ENCODE assay signal across 8 mouse cellular contexts in the genomic region with DNA sequence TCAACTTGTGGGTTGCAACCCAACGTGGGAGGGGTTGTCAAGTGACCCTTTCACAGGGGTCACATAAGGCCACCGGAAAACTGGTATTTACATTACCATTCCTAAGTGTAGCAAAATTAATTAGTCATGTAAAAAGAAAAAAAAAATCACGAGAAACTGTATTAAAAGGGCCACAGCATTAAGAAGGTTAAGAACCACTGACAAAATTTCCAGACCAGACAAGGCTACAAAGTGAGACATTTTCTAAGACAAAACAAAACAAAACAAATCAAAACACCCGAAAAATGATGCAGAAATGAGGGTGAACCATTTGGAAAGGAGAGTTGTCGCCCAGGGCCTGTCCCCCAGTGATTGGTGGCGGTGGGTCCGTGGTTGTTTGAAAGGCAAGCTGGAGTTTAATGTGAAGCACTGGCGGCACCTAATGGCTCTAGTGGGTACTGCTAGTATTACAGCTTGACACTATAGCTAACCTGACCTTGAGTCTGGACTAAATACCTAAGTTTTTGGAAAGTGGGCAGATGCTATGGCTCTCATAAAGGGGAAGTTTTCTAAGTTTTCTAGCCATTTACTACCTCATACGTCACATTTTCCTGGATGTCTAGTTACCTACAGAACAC. TPM values are rescaled to one million over a fixed set of nuclear protein-coding genes. Genes with fewer than 3 reads are reported as not detected.
DNase-seq lines count a peak whose midpoint lies in the region; ATAC-seq and TF ChIP-seq lines count a peak whose summit lies in the region.

No protein-coding gene starts in this region.

- H3K36me3 ChIP-seq in kidney, adult 2 months (ENCODE audit: control insufficient read depth, insufficient read depth, low read length): no peaks in the 10 kb centered on the region
- no peaks in the 10 kb centered on the region for H3K36me3 ChIP-seq in kidney, embryonic 16.5 days (ENCODE audit: insufficient read depth, low read length)
- H3K36me3 ChIP-seq in intestine, embryonic 15.5 days: no peaks in the 10 kb centered on the region
- peaks cover under 1% of the 10 kb centered on the region; the same call in 1 of the 2 replicates for H3K36me3 ChIP-seq in limb, embryonic 13.5 days
- no peaks in the 10 kb centered on the region for H3K36me3 ChIP-seq in midbrain, postnatal 0 days (ENCODE audit: insufficient read depth, low read length)

- intact Hi-C loops in gastrocnemius, adult 2 months (cut with DNase I): loop anchor here (2.0 to 10.0 kb wide), 7 partner anchors 55 to 505 kb away; a partner anchor contains a TSS

- H3K9me3 ChIP-seq in kidney, embryonic 16.5 days (ENCODE audit: low read length): no peaks in the 10 kb centered on the region
- H3K9me3 ChIP-seq in intestine, embryonic 15.5 days: no peaks in the 10 kb centered on the region
- no peaks in the 10 kb centered on the region for H3K9me3 ChIP-seq in limb, embryonic 13.5 days
- no peaks in the 10 kb centered on the region for H3K9me3 ChIP-seq in midbrain, postnatal 0 days (ENCODE audit: low read length)

- no peaks in the 10 kb centered on the region for H3K27me3 ChIP-seq in kidney, adult 2 months (replicated peaks; ENCODE audit: control insufficient read depth, insufficient read depth, low read length)
- H3K27me3 ChIP-seq in kidney, embryonic 16.5 days (ENCODE audit: insufficient read depth, low read length): no peaks in the 10 kb centered on the region
- no peaks in the 10 kb centered on the region for H3K27me3 ChIP-seq in intestine, embryonic 15.5 days (replicated peaks)
- H3K27me3 ChIP-seq in limb, embryonic 13.5 days: no peaks in the 10 kb centered on the region
- H3K27me3 ChIP-seq in midbrain, postnatal 0 days (ENCODE audit: insufficient read depth, low read length): no peaks in the 10 kb centered on the region

- H3K4me1 ChIP-seq in kidney, adult 2 months (ENCODE audit: control insufficient read depth, insufficient read depth, low read length): no peaks in the 10 kb centered on the region; the same call in 1 of the 2 replicates
- peaks cover 41% of the 10 kb centered on the region for H3K4me1 ChIP-seq in kidney, embryonic 16.5 days (ENCODE audit: insufficient read depth, low read length)
- H3K4me1 ChIP-seq in intestine, embryonic 15.5 days (replicated peaks): no peaks in the 10 kb centered on the region
- H3K4me1 ChIP-seq in limb, embryonic 13.5 days: no peaks in the 10 kb centered on the region
- H3K4me1 ChIP-seq in midbrain, postnatal 0 days (ENCODE audit: insufficient read depth, low read length): no peaks in the 10 kb centered on the region

- H3K4me2 ChIP-seq in kidney, embryonic 16.5 days (replicated peaks; ENCODE audit: low read depth, low read length): no peak overlapping the region
- no peak overlapping the region for H3K4me2 ChIP-seq in intestine, embryonic 15.5 days (replicated peaks)
- H3K4me2 ChIP-seq in limb, embryonic 13.5 days (replicated peaks): no peak overlapping the region
- H3K4me2 ChIP-seq in midbrain, postnatal 0 days (ENCODE audit: low read depth, low read length, poor library complexity, severe bottlenecking): no peak overlapping the region

- H3K9ac ChIP-seq in kidney, embryonic 16.5 days (replicated peaks; ENCODE audit: low read length): no peak overlapping the region; the same call in 1 of the 2 replicates
- H3K9ac ChIP-seq in intestine, embryonic 15.5 days: no peak overlapping the region
- no peak overlapping the region for H3K9ac ChIP-seq in limb, embryonic 13.5 days
- H3K9ac ChIP-seq in midbrain, postnatal 0 days (replicated peaks; ENCODE audit: low read length, poor library complexity, severe bottlenecking): no peak overlapping the region

- no peak for ATAC-seq in kidney, embryonic 16.5 days (ENCODE audit: low FRiP score, low TSS enrichment)
- ATAC-seq in intestine, embryonic 15.5 days: peak; percentile 72
- ATAC-seq in limb, embryonic 13.5 days (ENCODE audit: low FRiP score, low read depth): peak; percentile 71; the same call in 1 of the 2 replicates
- peak; percentile 69; the same call in 1 of the 2 replicates for ATAC-seq in midbrain, postnatal 0 days (ENCODE audit: low FRiP score)

- peak; percentile 82 for DNase-seq in kidney, adult 2 months
- peak; percentile 80 to 87 for DNase-seq in cerebellum, postnatal 25 days
- DNase-seq in gastrocnemius, adult 2 months: peak; percentile 79
- peak; percentile 88 for DNase-seq in midbrain, postnatal 0 days (ENCODE audit: low spot score)
- DNase-seq in spleen, postnatal 36 days (ENCODE audit: low spot score in 2 of 2): peak; percentile 69 to 77

- TF ChIP-seq CTCF in kidney, adult 2 months (conservative IDR thresholded peaks at IDR 0.05; ENCODE audit: insufficient read depth, insufficient read length, low read depth, low read length): peak; percentile 78
- peak; percentile 93; the same call in 1 of the 2 replicates for TF ChIP-seq CTCF in gastrocnemius, adult 2 months (IDR thresholded peaks at IDR 0.05)
- peak; percentile 96 for TF ChIP-seq CTCF in midbrain, postnatal 0 days (IDR thresholded peaks at IDR 0.05)

- H3K4me3 ChIP-seq in kidney, adult 2 months (ENCODE audit: insufficient read depth, low read depth, low read length): no peak overlapping the region
- no peak overlapping the region for H3K4me3 ChIP-seq in kidney, embryonic 16.5 days (ENCODE audit: low read length)
- peak overlapping the region; percentile 32; the same call in 1 of the 2 replicates for H3K4me3 ChIP-seq in gastrocnemius, adult 2 months
- H3K4me3 ChIP-seq in intestine, embryonic 15.5 days (replicated peaks): no peak overlapping the region
- H3K4me3 ChIP-seq in limb, embryonic 13.5 days: no peak overlapping the region
- no peak overlapping the region for H3K4me3 ChIP-seq in midbrain, postnatal 0 days (ENCODE audit: low read depth, low read length)

- no peak overlapping the region for H3K27ac ChIP-seq in kidney, adult 2 months (ENCODE audit: insufficient read depth, low read depth, low read length)
- H3K27ac ChIP-seq in kidney, embryonic 16.5 days (ENCODE audit: low read length): no peak overlapping the region
- H3K27ac ChIP-seq in gastrocnemius, adult 2 months: peak overlapping the region; percentile 97
- H3K27ac ChIP-seq in intestine, embryonic 15.5 days: no peak overlapping the region
- no peak overlapping the region for H3K27ac ChIP-seq in limb, embryonic 13.5 days
- H3K27ac ChIP-seq in midbrain, postnatal 0 days (ENCODE audit: low read depth, low read length): no peak overlapping the region

- 14% methylated on average over 9 of the region's 9 CpGs for WGBS in kidney, adult 2 months
- WGBS in kidney, embryonic 16.5 days: 8% methylated on average over 9 of the region's 9 CpGs
- WGBS in intestine, embryonic 15.5 days: 15% methylated on average over 9 of the region's 9 CpGs
- 18% methylated on average over 9 of the region's 9 CpGs for WGBS in limb, embryonic 13.5 days
- WGBS in midbrain, postnatal 0 days: 20% methylated on average over 9 of the region's 9 CpGs

- TF ChIP-seq POLR2A in kidney, adult 2 months (IDR thresholded peaks at IDR 0.05; ENCODE audit: low read depth, low read length): no peak

RNA-seq across cellular contexts. Expression of a gene that starts 33.2 kb away (rescaled TPM):
- 11.0 and 12.0 TPM in 2 replicates for polyA plus RNA-seq in kidney, adult 2 months (2012; rRNA removed)
- 69.8 and 71.7 TPM in 2 replicates for polyA plus RNA-seq in kidney, embryonic 16.5 days (2015; fragmentation: Nextera tagmentation; extraction: Ambion mirVana)
- total RNA-seq in gastrocnemius, adult 2 months (2021): 10 to 100 TPM; 15.5 to 19.3 TPM
- polyA plus RNA-seq in intestine, embryonic 15.5 days (2015; fragmentation: Nextera tagmentation; extraction: Ambion mirVana): 42.9 and 44.5 TPM in 2 replicates
- 77.7 and 83.9 TPM in 2 replicates for polyA plus RNA-seq in limb, embryonic 13.5 days (2015; fragmentation: Nextera tagmentation; extraction: Ambion mirVana)
- total RNA-seq in midbrain, postnatal 0 days (2014; rRNA removed): 43.2 and 53.9 TPM in 2 replicates
- 61.9 and 63.3 TPM in 2 replicates for polyA plus RNA-seq in midbrain, postnatal 0 days (2015; fragmentation: Nextera tagmentation; extraction: Ambion mirVana)

RNA-seq across cellular contexts. Expression of a gene that starts 44.0 kb away (rescaled TPM):
- 34.0 and 42.7 TPM in 2 replicates for polyA plus RNA-seq in kidney, adult 2 months (2012; rRNA removed)
- polyA plus RNA-seq in kidney, embryonic 16.5 days (2015; fragmentation: Nextera tagmentation; extraction: Ambion mirVana): 26.8 and 30.2 TPM in 2 replicates
- total RNA-seq in gastrocnemius, adult 2 months (2021): 10 to 100 TPM; 35.8 to 44.4 TPM
- 14.5 and 15.2 TPM in 2 replicates for polyA plus RNA-seq in intestine, embryonic 15.5 days (2015; fragmentation: Nextera tagmentation; extraction: Ambion mirVana)
- 29.4 and 31.7 TPM in 2 replicates for polyA plus RNA-seq in limb, embryonic 13.5 days (2015; fragmentation: Nextera tagmentation; extraction: Ambion mirVana)
- 116 and 139 TPM in 2 replicates for total RNA-seq in midbrain, postnatal 0 days (2014; rRNA removed)
- 23.8 and 28.5 TPM in 2 replicates for polyA plus RNA-seq in midbrain, postnatal 0 days (2015; fragmentation: Nextera tagmentation; extraction: Ambion mirVana)

RNA-seq across cellular contexts. Expression of a gene that starts 53.3 kb away (rescaled TPM):
- polyA plus RNA-seq in kidney, adult 2 months (2012; rRNA removed): 35.1 and 38.3 TPM in 2 replicates
- polyA plus RNA-seq in kidney, embryonic 16.5 days (2015; fragmentation: Nextera tagmentation; extraction: Ambion mirVana): 53.7 and 55.5 TPM in 2 replicates
- total RNA-seq in gastrocnemius, adult 2 months (2021): 10 to 100 TPM; 39.6 to 81.2 TPM
- polyA plus RNA-seq in intestine, embryonic 15.5 days (2015; fragmentation: Nextera tagmentation; extraction: Ambion mirVana): 34.6 and 35.4 TPM in 2 replicates
- polyA plus RNA-seq in limb, embryonic 13.5 days (2015; fragmentation: Nextera tagmentation; extraction: Ambion mirVana): 43.6 and 45.9 TPM in 2 replicates
- total RNA-seq in midbrain, postnatal 0 days (2014; rRNA removed): 47.8 and 57.0 TPM in 2 replicates
- polyA plus RNA-seq in midbrain, postnatal 0 days (2015; fragmentation: Nextera tagmentation; extraction: Ambion mirVana): 40.0 and 43.1 TPM in 2 replicates
